Mouse (Mus musculus): ENCODE data around the gene Arpp21. TPM values are rescaled to one million over a fixed set of nuclear protein-coding genes. Genes with fewer than 3 reads are reported as not detected.
A peak's percentile ranks its signal among the peaks of the same experiment; 100 is the strongest.

Gene Arpp21
- polyA plus RNA-seq, 1 experiment from 2014 or later: 40.2 TPM

DNA sequence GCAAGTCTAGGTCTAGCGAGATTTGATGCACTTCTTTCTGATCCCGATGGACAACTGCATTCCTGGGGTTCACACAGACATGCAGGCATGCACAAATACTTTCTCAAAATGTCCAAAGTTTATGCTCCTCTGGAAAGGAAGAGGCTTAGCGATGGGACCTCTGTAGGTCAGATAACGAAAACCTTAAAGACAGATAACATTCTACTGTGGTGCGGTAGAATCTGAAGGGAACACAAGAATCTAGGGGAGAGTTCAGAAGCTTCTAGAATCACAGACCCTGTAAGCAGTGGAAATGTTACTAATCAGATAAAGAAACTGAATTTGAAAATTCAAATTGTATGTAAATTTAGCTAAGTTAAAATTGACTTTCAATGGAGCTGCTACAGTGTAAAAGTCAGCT is 62.0 kb downstream of the Arpp21 start:
- WGBS: 92% methylated on average over 5 of the region's 5 CpGs

DNA sequence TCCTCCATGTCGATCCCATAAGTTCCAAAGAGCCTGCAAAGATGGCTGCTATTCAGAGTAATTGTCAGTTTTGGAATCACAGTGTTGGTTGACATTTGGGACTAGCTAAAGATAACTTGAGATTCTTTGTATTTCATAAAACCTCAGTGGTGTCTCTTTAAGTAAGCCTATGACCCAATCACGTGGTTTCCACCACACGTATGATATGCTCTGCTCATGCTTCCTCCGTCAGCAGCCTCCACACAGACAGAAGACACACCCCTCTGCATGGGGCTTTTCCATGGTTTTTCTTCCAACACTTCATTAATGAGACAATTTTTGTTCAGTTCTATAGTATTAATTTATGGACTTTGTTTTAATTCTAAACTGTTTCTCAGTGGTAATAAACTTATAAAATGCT is 71.1 kb downstream of the Arpp21 start:
- Histone ChIP-seq H3K36me3 (0 out of 2 replicates have a peak, but pooled peaks cover 4% of the 10 kb centered on the region), H3K9me3 (no peaks in the 10 kb centered on the region), H3K4me2 (no peak overlapping the region), H3K4me1 (replicated peaks) (no peaks in the 10 kb centered on the region), H3K27me3 (no peaks in the 10 kb centered on the region), H3K9ac (no peak overlapping the region), H3K4me3 (no peak overlapping the region), H3K27ac (no peak overlapping the region)
- ATAC-seq (ENCODE audit: low FRiP score): no peak
- 87% methylated on average over 4 of the region's 4 CpGs for WGBS

More for the DNA sequence above, 62.0 kb downstream of the Arpp21 start:
- no peaks in the 10 kb centered on the region for H3K9me3 ChIP-seq
- no peak overlapping the region for H3K27ac ChIP-seq
- ATAC-seq (ENCODE audit: low FRiP score): no peak
- H3K36me3 ChIP-seq: peaks cover 12% of the 10 kb centered on the region; the same call in 1 of the 2 replicates
- no peaks in the 10 kb centered on the region for H3K27me3 ChIP-seq
- H3K4me1 ChIP-seq (replicated peaks): peaks cover 31% of the 10 kb centered on the region
- no peak overlapping the region for H3K4me3 ChIP-seq
- no peak overlapping the region for H3K4me2 ChIP-seq
- no peak overlapping the region for H3K9ac ChIP-seq

GRCm38 (mm10) chr9:112160981-112161380 is 74.8 kb downstream of the Arpp21 start:
- H3K9ac ChIP-seq: no peak overlapping the region
- 32% methylated on average over 2 of the region's 2 CpGs for WGBS
- no peak overlapping the region for H3K4me3 ChIP-seq
- H3K4me1 ChIP-seq (replicated peaks): no peaks in the 10 kb centered on the region
- no peak for ATAC-seq (ENCODE audit: low FRiP score)
- H3K36me3 ChIP-seq: peaks cover 22% of the 10 kb centered on the region
- no peaks in the 10 kb centered on the region for H3K27me3 ChIP-seq
- no peak overlapping the region for H3K4me2 ChIP-seq
- no peak overlapping the region for H3K27ac ChIP-seq
- no peaks in the 10 kb centered on the region for H3K9me3 ChIP-seq

DNA sequence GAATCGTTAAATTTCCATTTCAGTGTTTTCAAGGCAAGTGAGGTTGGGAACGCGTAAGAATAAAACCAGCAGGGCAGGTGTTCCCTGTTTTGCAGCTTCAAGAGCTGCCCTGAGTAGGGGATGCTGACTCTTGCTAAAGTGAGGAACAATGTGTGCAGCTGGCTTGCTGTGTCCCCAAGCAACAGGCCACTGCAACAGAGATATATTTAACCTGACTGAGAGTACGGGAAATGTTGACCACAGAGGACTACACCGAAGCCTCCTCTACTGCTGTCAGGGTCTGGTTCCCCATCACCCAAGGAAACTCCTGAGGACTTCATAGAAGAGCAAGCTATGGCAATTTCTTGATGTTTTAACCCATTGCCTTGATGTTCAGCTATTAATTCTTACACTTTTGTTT is 81.8 kb downstream of the Arpp21 start:
- Histone ChIP-seq H3K27me3 (no peaks in the 10 kb centered on the region), H3K4me3 (no peak overlapping the region), H3K4me2 (no peak overlapping the region), H3K27ac (no peak overlapping the region), H3K9ac (no peak overlapping the region), H3K36me3 (peaks cover 29% of the 10 kb centered on the region), H3K4me1 (replicated peaks) (no peaks in the 10 kb centered on the region), H3K9me3 (no peaks in the 10 kb centered on the region)
- ATAC-seq (ENCODE audit: low FRiP score): no peak
- 92% methylated on average over 5 of the region's 5 CpGs for WGBS

DNA sequence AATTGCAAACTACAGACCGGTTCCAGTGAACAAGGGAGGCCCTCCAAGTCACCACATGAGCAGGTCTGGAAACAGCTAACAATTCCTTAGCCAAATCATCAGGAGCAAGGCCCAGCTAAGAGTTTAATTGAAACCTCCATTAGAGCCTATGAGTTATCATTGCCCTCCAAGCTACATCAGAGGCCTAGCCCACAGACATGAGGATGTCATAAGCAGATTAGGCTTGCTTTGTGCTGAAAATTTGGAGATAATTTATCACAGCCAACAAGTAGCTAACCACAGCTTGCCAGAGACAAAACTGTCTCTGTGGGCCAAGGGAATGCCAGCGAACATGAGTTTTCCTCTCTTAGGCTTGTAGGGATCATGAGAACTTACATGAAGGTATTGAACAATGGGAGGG is 83.0 kb downstream of the Arpp21 start:
- no peaks in the 10 kb centered on the region for H3K27me3 ChIP-seq
- no peak overlapping the region for H3K9ac ChIP-seq
- peaks cover 24% of the 10 kb centered on the region for H3K36me3 ChIP-seq
- no peaks in the 10 kb centered on the region for H3K9me3 ChIP-seq
- 97% methylated on average over 2 of the region's 2 CpGs for WGBS
- no peak overlapping the region for H3K4me2 ChIP-seq
- no peak for ATAC-seq (ENCODE audit: low FRiP score)
- no peak overlapping the region for H3K4me3 ChIP-seq
- no peaks in the 10 kb centered on the region for H3K4me1 ChIP-seq (replicated peaks)
- no peak overlapping the region for H3K27ac ChIP-seq

DNA sequence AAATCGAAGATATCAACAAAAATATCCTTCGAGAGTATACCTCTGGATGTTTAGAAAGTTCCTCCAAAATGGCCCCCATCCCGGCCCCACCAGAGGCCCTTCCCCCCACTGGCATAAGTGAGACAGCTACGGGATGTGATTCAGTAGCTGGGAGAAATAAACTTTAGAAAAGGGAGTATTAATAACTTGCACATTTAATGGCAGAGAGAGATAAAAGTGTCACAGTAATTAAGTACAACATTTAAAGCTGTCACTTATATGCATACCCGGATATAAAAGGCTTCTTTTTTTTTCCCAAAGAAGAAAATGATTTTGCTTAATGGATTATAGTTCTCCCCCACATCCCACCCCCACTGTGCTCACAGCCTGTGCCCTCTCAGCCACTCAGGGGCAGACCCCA is 84.6 kb downstream of the Arpp21 start:
- H3K36me3 ChIP-seq: peaks cover 8% of the 10 kb centered on the region
- H3K4me2 ChIP-seq: no peak overlapping the region
- H3K9ac ChIP-seq: no peak overlapping the region
- H3K4me1 ChIP-seq (replicated peaks): no peaks in the 10 kb centered on the region
- H3K9me3 ChIP-seq: no peaks in the 10 kb centered on the region
- no peak overlapping the region for H3K4me3 ChIP-seq
- no peaks in the 10 kb centered on the region for H3K27me3 ChIP-seq
- no peak overlapping the region for H3K27ac ChIP-seq
- no peak for ATAC-seq (ENCODE audit: low FRiP score)
- WGBS: 84% methylated on average over 5 of the region's 5 CpGs

DNA sequence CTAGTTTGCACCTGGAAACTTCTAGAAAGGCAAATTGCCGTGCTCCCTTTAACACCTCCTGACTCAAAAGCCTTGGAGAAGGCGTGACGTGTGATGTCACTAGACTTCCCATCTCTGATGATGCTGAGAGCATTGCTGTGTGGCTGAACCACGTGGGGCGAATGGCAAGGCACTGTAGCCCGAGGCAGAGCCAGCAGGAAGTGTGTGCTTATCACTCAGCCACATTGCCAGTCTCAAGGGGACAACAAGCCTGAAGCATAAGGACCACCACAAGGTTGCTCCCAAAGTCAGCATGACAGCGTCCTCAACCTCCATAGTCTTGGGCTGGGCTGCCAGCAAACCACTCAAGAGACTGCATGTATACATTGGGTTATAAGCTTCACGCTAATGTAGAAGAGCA is 95.1 kb downstream of the Arpp21 start:
- Histone ChIP-seq H3K27ac (no peak overlapping the region), H3K36me3 (peaks cover 15% of the 10 kb centered on the region; the same call in 1 of the 2 replicates), H3K4me2 (no peak overlapping the region), H3K9me3 (no peaks in the 10 kb centered on the region), H3K4me1 (replicated peaks) (no peaks in the 10 kb centered on the region), H3K27me3 (no peaks in the 10 kb centered on the region), H3K9ac (no peak overlapping the region), H3K4me3 (no peak overlapping the region)
- ATAC-seq (ENCODE audit: low FRiP score): no peak
- WGBS: 91% methylated on average over 8 of the region's 8 CpGs

DNA sequence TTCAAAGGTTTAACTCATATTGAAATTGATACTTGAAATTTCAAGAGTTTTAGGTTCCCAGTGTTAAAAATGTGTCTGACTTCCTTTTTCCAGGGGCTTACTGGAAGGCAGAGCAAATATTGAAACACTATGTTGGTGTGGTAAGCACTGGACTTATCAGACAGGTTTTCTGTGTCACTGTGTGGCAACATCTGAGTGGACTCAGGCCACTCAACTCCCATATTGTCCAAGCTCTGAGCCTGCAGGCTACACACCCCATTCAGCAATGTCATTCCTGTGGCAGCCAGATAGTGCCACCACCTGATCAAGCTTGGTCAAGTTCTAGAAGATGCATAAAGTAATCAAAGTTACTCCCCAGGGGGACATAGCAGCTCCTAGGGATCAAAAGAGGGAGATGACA is 97.9 kb downstream of the Arpp21 start:
- ATAC-seq (ENCODE audit: low FRiP score): no peak
- no peaks in the 10 kb centered on the region for H3K27me3 ChIP-seq

DNA sequence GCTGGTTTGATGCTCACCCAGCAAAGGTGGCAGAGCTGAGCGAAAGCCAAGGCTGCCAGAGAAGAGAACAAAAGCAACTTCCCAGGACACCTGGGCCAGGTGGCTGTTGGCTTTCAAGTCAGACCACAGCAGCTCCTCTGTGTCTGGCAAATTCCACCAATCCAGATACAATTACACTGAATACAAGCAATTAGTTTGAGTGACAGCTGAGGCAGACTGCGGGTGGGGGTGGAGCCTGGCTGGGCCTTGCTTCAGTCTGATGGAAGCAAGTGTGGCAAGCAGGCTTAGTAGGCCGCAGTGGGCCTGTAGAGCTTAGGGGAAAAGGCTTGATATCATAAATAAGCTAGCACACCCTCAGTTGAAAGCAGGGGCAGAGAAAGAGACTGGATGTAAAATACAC is 104.9 kb downstream of the Arpp21 start:
- Histone ChIP-seq H3K9ac (no peak overlapping the region), H3K4me1 (replicated peaks) (peaks cover 5% of the 10 kb centered on the region), H3K36me3 (peaks cover 22% of the 10 kb centered on the region), H3K4me3 (no peak overlapping the region), H3K27me3 (no peaks in the 10 kb centered on the region), H3K27ac (peak overlapping the region; percentile 72), H3K4me2 (no peak overlapping the region), H3K9me3 (no peaks in the 10 kb centered on the region)
- ATAC-seq (ENCODE audit: low FRiP score): peak; percentile 64
- 27% methylated on average over 3 of the region's 3 CpGs for WGBS

More for the DNA sequence above, 97.9 kb downstream of the Arpp21 start:
- H3K9me3 ChIP-seq: no peaks in the 10 kb centered on the region
- H3K4me1 ChIP-seq (replicated peaks): no peaks in the 10 kb centered on the region
- H3K9ac ChIP-seq: no peak overlapping the region
- peaks cover 13% of the 10 kb centered on the region; the same call in 1 of the 2 replicates for H3K36me3 ChIP-seq
- H3K4me2 ChIP-seq: no peak overlapping the region
- H3K27ac ChIP-seq: no peak overlapping the region
- H3K4me3 ChIP-seq: no peak overlapping the region

GRCm38 (mm10) chr9:112124667-112125066 is 111.1 kb downstream of the Arpp21 start:
- ATAC-seq (ENCODE audit: low FRiP score): no peak
- peaks cover 16% of the 10 kb centered on the region for H3K4me1 ChIP-seq (replicated peaks)
- H3K4me3 ChIP-seq: no peak overlapping the region
- H3K36me3 ChIP-seq: peaks cover 19% of the 10 kb centered on the region
- no peak overlapping the region; the same call in 1 of the 2 replicates for H3K9ac ChIP-seq
- peaks cover 14% of the 10 kb centered on the region for H3K27me3 ChIP-seq
- WGBS: 30% methylated on average over 10 of the region's 10 CpGs
- peak overlapping the region; percentile 66 for H3K27ac ChIP-seq
- H3K4me2 ChIP-seq: no peak overlapping the region
- no peaks in the 10 kb centered on the region for H3K9me3 ChIP-seq

- no peak overlapping the region; the same call in 1 of the 2 replicates for H3K9ac ChIP-seq
- peaks cover 19% of the 10 kb centered on the region for H3K36me3 ChIP-seq
- H3K27me3 ChIP-seq: peaks cover 18% of the 10 kb centered on the region
- peak overlapping the region; percentile 66 for H3K27ac ChIP-seq
- no peak overlapping the region for H3K4me2 ChIP-seq
- 65% methylated on average over 4 of the region's 4 CpGs for WGBS
- no peak for ATAC-seq (ENCODE audit: low FRiP score)
- no peaks in the 10 kb centered on the region for H3K9me3 ChIP-seq
- peaks cover 20% of the 10 kb centered on the region for H3K4me1 ChIP-seq (replicated peaks)
- no peak overlapping the region for H3K4me3 ChIP-seq
Measured at GRCm38 (mm10) chr9:112124184-112124583, 111.6 kb downstream of the Arpp21 start.

DNA sequence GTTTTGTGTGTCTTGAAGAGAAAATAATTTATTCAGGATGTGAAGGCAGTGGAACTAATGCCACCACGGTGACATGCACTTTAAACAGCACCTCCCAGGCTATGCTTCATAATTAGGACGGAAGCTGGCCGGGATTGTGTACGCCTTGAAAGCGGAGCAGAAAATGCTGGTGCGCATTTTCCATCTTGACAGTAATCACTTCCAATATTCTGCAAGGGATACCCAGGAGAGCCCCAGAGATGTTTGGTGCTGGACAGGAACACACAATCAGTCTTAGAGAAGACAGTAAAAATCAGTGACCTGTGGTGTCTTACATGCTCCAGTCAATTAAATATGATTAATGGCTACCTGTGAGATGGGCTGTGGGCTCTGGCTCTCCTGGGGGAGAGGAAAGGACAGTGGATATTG is 112.3 kb downstream of the Arpp21 start:
- ATAC-seq (ENCODE audit: low FRiP score): peak; percentile 69
- no peaks in the 10 kb centered on the region for H3K9me3 ChIP-seq
- H3K9ac ChIP-seq: no peak overlapping the region; the same call in 1 of the 2 replicates
- H3K27me3 ChIP-seq: peaks cover 20% of the 10 kb centered on the region
- H3K4me1 ChIP-seq (replicated peaks): peaks cover 27% of the 10 kb centered on the region
- WGBS: 20% methylated on average over 6 of the region's 6 CpGs
- no peak overlapping the region for H3K4me2 ChIP-seq
- H3K4me3 ChIP-seq: no peak overlapping the region
- peaks cover 19% of the 10 kb centered on the region for H3K36me3 ChIP-seq
- H3K27ac ChIP-seq: peak overlapping the region; percentile 77

GRCm38 (mm10) chr9:112119535-112119934 is 116.2 kb downstream of the Arpp21 start:
- peaks cover 16% of the 10 kb centered on the region for H3K36me3 ChIP-seq
- WGBS: 40% methylated on average over 3 of the region's 3 CpGs
- ATAC-seq (ENCODE audit: low FRiP score): no peak
- no peak overlapping the region for H3K4me3 ChIP-seq
- no peak overlapping the region for H3K4me2 ChIP-seq
- peaks cover 32% of the 10 kb centered on the region for H3K4me1 ChIP-seq (replicated peaks)
- H3K9ac ChIP-seq: no peak overlapping the region
- no peaks in the 10 kb centered on the region for H3K9me3 ChIP-seq
- H3K27ac ChIP-seq: peak overlapping the region; percentile 76
- H3K27me3 ChIP-seq: peaks cover 34% of the 10 kb centered on the region
